29 mouse cellular contexts compared by ENCODE assay signal in genomic region chr10:117612621-117613584, GRCm38 (mm10). TPM values are rescaled to one million over a fixed set of nuclear protein-coding genes. Genes with fewer than 3 reads are reported as not detected.
"Had no signal": no experiment of that assay in that cellular context is flagged by ENCODE, and none has a peak within 500 bp of the region (broad histone marks: within the 10 kb centered on the region; RNA-seq: fewer than 3 reads in every experiment).

No protein-coding gene starts in this region.

- ATAC-seq: forebrain, embryonic 13.5 days; forebrain, embryonic 14.5 days; forebrain, embryonic 15.5 days; forebrain, embryonic 16.5 days; forebrain, postnatal 0 days had no signal

- H3K9ac ChIP-seq: embryonic facial prominence, embryonic 12.5 days; embryonic facial prominence, embryonic 13.5 days; embryonic facial prominence, embryonic 15.5 days; forebrain, embryonic 12.5 days; forebrain, embryonic 13.5 days; forebrain, embryonic 15.5 days; forebrain, postnatal 0 days had no signal

- DNase-seq: cerebellum, adult 9-10 months; cerebellum, adult 9-11 months; cerebellum, postnatal 10 days; cerebellum, postnatal 14 days; cerebellum, postnatal 25 days; cerebellum, postnatal 36 days; embryo, embryonic 11 days; forebrain, postnatal 0 days; gastrocnemius, adult 2 months; gastrocnemius, postnatal 10 days; gastrocnemius, postnatal 14 days; gastrocnemius, postnatal 25 days; gastrocnemius, postnatal 36 days; heart, adult 11 months; heart, adult 18-20 months; heart, adult 2 months had no signal

- H3K9me3 ChIP-seq: embryonic facial prominence, embryonic 10.5 days; embryonic facial prominence, embryonic 12.5 days; embryonic facial prominence, embryonic 13.5 days; embryonic facial prominence, embryonic 15.5 days; forebrain, embryonic 10.5 days; forebrain, embryonic 12.5 days; forebrain, embryonic 13.5 days; forebrain, embryonic 15.5 days; heart, embryonic 10.5 days had no signal

- H3K4me1 ChIP-seq: embryonic facial prominence, embryonic 10.5 days; embryonic facial prominence, embryonic 12.5 days; embryonic facial prominence, embryonic 13.5 days; embryonic facial prominence, embryonic 15.5 days; forebrain, embryonic 10.5 days; forebrain, embryonic 12.5 days; forebrain, embryonic 13.5 days; forebrain, embryonic 15.5 days had no signal

- H3K4me3 ChIP-seq: embryonic facial prominence, embryonic 10.5 days; embryonic facial prominence, embryonic 12.5 days; embryonic facial prominence, embryonic 13.5 days; embryonic facial prominence, embryonic 15.5 days; erythroblast, embryonic 14.5 days; forebrain, embryonic 10.5 days; forebrain, embryonic 12.5 days; forebrain, embryonic 13.5 days; forebrain, embryonic 15.5 days; gastrocnemius, adult 2 months; heart, adult 2 months; heart, embryonic 10.5 days had no signal

- H3K36me3 ChIP-seq: embryonic facial prominence, embryonic 10.5 days; embryonic facial prominence, embryonic 12.5 days; embryonic facial prominence, embryonic 13.5 days; embryonic facial prominence, embryonic 15.5 days; forebrain, embryonic 10.5 days; forebrain, embryonic 12.5 days; forebrain, embryonic 15.5 days; heart, embryonic 10.5 days had no signal

- H3K4me2 ChIP-seq: embryonic facial prominence, embryonic 12.5 days; embryonic facial prominence, embryonic 13.5 days; embryonic facial prominence, embryonic 15.5 days; forebrain, embryonic 12.5 days; forebrain, embryonic 13.5 days; forebrain, embryonic 15.5 days; heart, embryonic 11.5 days had no signal

- H3K27me3 ChIP-seq: embryonic facial prominence, embryonic 12.5 days; embryonic facial prominence, embryonic 13.5 days; embryonic facial prominence, embryonic 15.5 days; forebrain, embryonic 12.5 days; forebrain, embryonic 13.5 days; forebrain, embryonic 15.5 days had no signal

- H3K27ac ChIP-seq: embryonic facial prominence, embryonic 10.5 days; embryonic facial prominence, embryonic 12.5 days; embryonic facial prominence, embryonic 13.5 days; embryonic facial prominence, embryonic 15.5 days; forebrain, embryonic 10.5 days; forebrain, embryonic 12.5 days; forebrain, embryonic 13.5 days; forebrain, embryonic 15.5 days; gastrocnemius, adult 2 months; heart, adult 2 months; heart, embryonic 10.5 days had no signal

RNA-seq across cellular contexts. Expression of gene Cpm, which starts 16.4 kb away (rescaled TPM):
- polyA plus RNA-seq: erythroblast, embryonic 14.5 days had no signal
